Mouse (Mus musculus): ENCODE measurements around the gene Smtnl2. TPM values are rescaled to one million over a fixed set of nuclear protein-coding genes. Genes with fewer than 3 reads are reported as not detected.

The Smtnl2 gene
- polyA plus RNA-seq, 1 experiment: 2.7 TPM

DNA sequence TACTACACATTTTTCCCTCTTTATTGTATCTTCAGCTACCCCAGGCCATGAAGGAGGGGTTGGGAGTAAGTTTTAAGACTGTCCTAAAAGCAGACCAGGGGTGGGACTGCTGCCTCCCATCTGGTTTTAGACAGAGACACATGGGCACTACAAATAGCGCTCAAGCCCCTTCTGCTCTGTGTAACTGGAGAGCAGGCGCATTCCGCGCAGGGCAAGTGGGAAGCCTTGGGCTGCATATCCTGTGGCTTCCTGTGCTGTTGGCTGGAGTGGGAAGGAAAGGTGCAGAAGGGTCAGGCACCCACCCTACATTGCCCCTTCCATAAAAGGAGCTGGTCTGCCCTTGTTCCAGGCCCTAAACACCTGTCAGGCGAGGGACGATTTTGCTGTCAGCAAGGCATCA lies 15.9 kb downstream of the Smtnl2 start:
- TF ChIP-seq CTCF (IDR thresholded peaks at IDR 0.05; ENCODE audit: borderline replicate concordance, control insufficient read depth, extremely low read depth, insufficient read depth, low read length, poor library complexity): no peak
- no peak for TF ChIP-seq POLR2A (IDR thresholded peaks at IDR 0.05; ENCODE audit: control insufficient read depth, extremely low read depth, insufficient read depth, low read length, poor library complexity)
- WGBS: 93% methylated on average over 6 of the region's 6 CpGs
- no peaks in the 10 kb centered on the region for H3K36me3 ChIP-seq (ENCODE audit: control insufficient read depth, insufficient read depth, low read length)
- no peak overlapping the region for H3K4me3 ChIP-seq (ENCODE audit: control insufficient read depth, insufficient read depth, low read length)
- no peak overlapping the region for H3K27ac ChIP-seq (ENCODE audit: control insufficient read depth, insufficient read depth, low read length)
- H3K27me3 ChIP-seq (ENCODE audit: control insufficient read depth, insufficient read depth, low read length): no peaks in the 10 kb centered on the region
- H3K4me1 ChIP-seq (replicated peaks; ENCODE audit: control insufficient read depth, insufficient read depth, low read length): no peaks in the 10 kb centered on the region
- DNase-seq: no peak

GRCm38 (mm10) chr11:72394694-72395093 lies 16.8 kb downstream of the Smtnl2 start:
- H3K27ac ChIP-seq (ENCODE audit: control insufficient read depth, insufficient read depth, low read length): no peak overlapping the region
- H3K36me3 ChIP-seq (ENCODE audit: control insufficient read depth, insufficient read depth, low read length): no peaks in the 10 kb centered on the region
- H3K27me3 ChIP-seq (ENCODE audit: control insufficient read depth, insufficient read depth, low read length): no peaks in the 10 kb centered on the region
- no peak overlapping the region for H3K4me3 ChIP-seq (ENCODE audit: control insufficient read depth, insufficient read depth, low read length)
- no peaks in the 10 kb centered on the region for H3K4me1 ChIP-seq (replicated peaks; ENCODE audit: control insufficient read depth, insufficient read depth, low read length)
- WGBS: 56% methylated on average over 2 of the region's 2 CpGs
- TF ChIP-seq CTCF (IDR thresholded peaks at IDR 0.05; ENCODE audit: borderline replicate concordance, control insufficient read depth, extremely low read depth, insufficient read depth, low read length, poor library complexity) (no peak), POLR2A (IDR thresholded peaks at IDR 0.05; ENCODE audit: control insufficient read depth, extremely low read depth, insufficient read depth, low read length, poor library complexity) (no peak)
- no peak for DNase-seq

DNA sequence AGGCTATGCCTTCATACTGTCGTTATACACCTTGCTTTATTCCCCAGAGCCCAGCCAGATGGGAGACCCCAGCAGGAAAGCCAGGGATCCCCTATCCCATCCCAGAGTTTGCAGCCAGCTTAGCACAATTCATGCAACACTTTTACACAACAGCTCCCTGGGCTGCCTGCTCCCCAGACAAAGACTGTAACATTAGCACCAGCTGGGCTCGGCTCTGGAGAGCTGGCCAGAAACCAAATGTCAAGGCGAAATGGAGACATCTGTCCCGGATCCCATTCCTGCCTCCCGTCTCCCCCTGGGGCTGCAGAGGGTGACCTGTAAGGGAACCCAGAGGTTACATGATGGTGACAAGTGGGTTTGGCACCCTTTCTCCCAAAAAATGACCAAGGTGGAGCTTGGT lies 17.8 kb downstream of the Smtnl2 start:
- H3K27ac ChIP-seq (ENCODE audit: control insufficient read depth, insufficient read depth, low read length): no peak overlapping the region
- H3K4me1 ChIP-seq (replicated peaks; ENCODE audit: control insufficient read depth, insufficient read depth, low read length): no peaks in the 10 kb centered on the region
- H3K4me3 ChIP-seq (ENCODE audit: control insufficient read depth, insufficient read depth, low read length): no peak overlapping the region
- DNase-seq: no peak
- TF ChIP-seq CTCF (IDR thresholded peaks at IDR 0.05; ENCODE audit: borderline replicate concordance, control insufficient read depth, extremely low read depth, insufficient read depth, low read length, poor library complexity) (no peak), POLR2A (IDR thresholded peaks at IDR 0.05; ENCODE audit: control insufficient read depth, extremely low read depth, insufficient read depth, low read length, poor library complexity) (no peak)
- WGBS: 87% methylated on average over 5 of the region's 5 CpGs
- H3K36me3 ChIP-seq (ENCODE audit: control insufficient read depth, insufficient read depth, low read length): no peaks in the 10 kb centered on the region
- no peaks in the 10 kb centered on the region for H3K27me3 ChIP-seq (ENCODE audit: control insufficient read depth, insufficient read depth, low read length)

DNA sequence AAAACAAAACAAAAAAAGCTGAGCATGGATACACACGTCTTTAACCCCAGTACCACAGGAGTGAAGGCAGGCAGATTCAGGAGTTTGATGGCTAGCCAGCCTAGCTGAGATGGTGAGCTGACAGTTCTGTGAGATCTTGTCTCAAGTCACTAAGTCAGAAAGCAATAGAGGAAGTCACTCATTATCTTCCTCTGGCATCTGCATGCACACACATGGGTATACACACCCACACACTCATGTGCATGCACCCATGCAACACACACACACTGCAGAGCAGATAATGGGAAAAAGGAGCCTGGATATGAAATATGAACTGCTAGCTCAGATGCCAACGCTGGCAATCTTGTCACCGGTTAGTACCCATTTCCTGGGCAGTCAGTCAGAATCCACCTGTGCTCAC lies 18.3 kb downstream of the Smtnl2 start:
- no peaks in the 10 kb centered on the region for H3K4me1 ChIP-seq (replicated peaks; ENCODE audit: control insufficient read depth, insufficient read depth, low read length)
- H3K27me3 ChIP-seq (ENCODE audit: control insufficient read depth, insufficient read depth, low read length): no peaks in the 10 kb centered on the region
- H3K4me3 ChIP-seq (ENCODE audit: control insufficient read depth, insufficient read depth, low read length): no peak overlapping the region
- WGBS: 67% methylated on average over 3 of the region's 3 CpGs
- no peak for DNase-seq
- no peak for TF ChIP-seq CTCF (IDR thresholded peaks at IDR 0.05; ENCODE audit: borderline replicate concordance, control insufficient read depth, extremely low read depth, insufficient read depth, low read length, poor library complexity)
- TF ChIP-seq POLR2A (IDR thresholded peaks at IDR 0.05; ENCODE audit: control insufficient read depth, extremely low read depth, insufficient read depth, low read length, poor library complexity): no peak
- H3K36me3 ChIP-seq (ENCODE audit: control insufficient read depth, insufficient read depth, low read length): no peaks in the 10 kb centered on the region
- no peak overlapping the region for H3K27ac ChIP-seq (ENCODE audit: control insufficient read depth, insufficient read depth, low read length)

DNA sequence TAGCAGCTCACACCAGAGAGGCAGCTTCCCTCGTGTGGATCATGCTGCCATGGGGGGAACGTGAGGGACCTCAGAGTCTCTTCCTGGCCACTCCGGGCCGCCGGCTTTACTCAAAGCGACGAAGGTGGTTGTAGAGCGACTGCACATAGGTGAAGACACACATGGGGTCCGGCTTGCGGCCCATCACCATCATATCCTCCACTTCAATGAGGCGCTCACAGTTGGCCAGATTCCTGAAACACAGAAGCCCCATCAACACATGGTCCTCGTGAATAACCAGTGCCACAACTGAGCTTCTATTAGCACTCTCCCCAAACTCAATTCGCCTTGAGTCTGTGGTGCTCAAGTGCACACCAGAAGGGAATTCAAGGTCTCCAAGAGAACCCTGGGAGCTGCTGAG lies 20.3 kb downstream of the Smtnl2 start:
- no peak for DNase-seq
- Histone ChIP-seq H3K27me3 (ENCODE audit: control insufficient read depth, insufficient read depth, low read length) (no peaks in the 10 kb centered on the region), H3K27ac (ENCODE audit: control insufficient read depth, insufficient read depth, low read length) (no peak overlapping the region), H3K4me1 (replicated peaks; ENCODE audit: control insufficient read depth, insufficient read depth, low read length) (no peaks in the 10 kb centered on the region), H3K36me3 (ENCODE audit: control insufficient read depth, insufficient read depth, low read length) (no peaks in the 10 kb centered on the region), H3K4me3 (ENCODE audit: control insufficient read depth, insufficient read depth, low read length) (no peak overlapping the region)
- WGBS: 92% methylated on average over 13 of the region's 13 CpGs
- TF ChIP-seq CTCF (IDR thresholded peaks at IDR 0.05; ENCODE audit: borderline replicate concordance, control insufficient read depth, extremely low read depth, insufficient read depth, low read length, poor library complexity): no peak
- TF ChIP-seq POLR2A (IDR thresholded peaks at IDR 0.05; ENCODE audit: control insufficient read depth, extremely low read depth, insufficient read depth, low read length, poor library complexity): no peak

GRCm38 (mm10) chr11:72389407-72390142 lies 21.9 kb downstream of the Smtnl2 start:
- no peak for TF ChIP-seq POLR2A (IDR thresholded peaks at IDR 0.05; ENCODE audit: control insufficient read depth, extremely low read depth, insufficient read depth, low read length, poor library complexity)
- no peak for TF ChIP-seq CTCF (IDR thresholded peaks at IDR 0.05; ENCODE audit: borderline replicate concordance, control insufficient read depth, extremely low read depth, insufficient read depth, low read length, poor library complexity)
- Histone ChIP-seq H3K27ac (ENCODE audit: control insufficient read depth, insufficient read depth, low read length) (no peak overlapping the region), H3K4me3 (ENCODE audit: control insufficient read depth, insufficient read depth, low read length) (no peak overlapping the region), H3K36me3 (ENCODE audit: control insufficient read depth, insufficient read depth, low read length) (no peaks in the 10 kb centered on the region), H3K4me1 (replicated peaks; ENCODE audit: control insufficient read depth, insufficient read depth, low read length) (no peaks in the 10 kb centered on the region), H3K27me3 (ENCODE audit: control insufficient read depth, insufficient read depth, low read length) (no peaks in the 10 kb centered on the region)
- WGBS: 90% methylated on average over 7 of the region's 7 CpGs
- DNase-seq: no peak

Data from thymus, adult 2 months (tissue).